Mouse (Mus musculus) bone marrow, adult 2 months (tissue): Measurements from ENCODE around the gene Pak2.

ENCODE experiments used
- CTCF ChIP-seq: fragments of 200-500 bp; IDR thresholded peaks from 2 replicates; pipeline ENCODE4 v1.5.1; 2011; ENCODE audit warnings: low read length, control low read depth; ENCODE audit not compliant: control insufficient read depth, insufficient read depth
- POLR2A ChIP-seq: fragments of 200-500 bp; IDR thresholded peaks from 2 replicates; pipeline ENCODE4 v1.6.1; 2011; ENCODE audit warnings: low read depth, mild to moderate bottlenecking, control low read depth, low read length, borderline replicate concordance; ENCODE audit not compliant: control insufficient read depth

DNA sequence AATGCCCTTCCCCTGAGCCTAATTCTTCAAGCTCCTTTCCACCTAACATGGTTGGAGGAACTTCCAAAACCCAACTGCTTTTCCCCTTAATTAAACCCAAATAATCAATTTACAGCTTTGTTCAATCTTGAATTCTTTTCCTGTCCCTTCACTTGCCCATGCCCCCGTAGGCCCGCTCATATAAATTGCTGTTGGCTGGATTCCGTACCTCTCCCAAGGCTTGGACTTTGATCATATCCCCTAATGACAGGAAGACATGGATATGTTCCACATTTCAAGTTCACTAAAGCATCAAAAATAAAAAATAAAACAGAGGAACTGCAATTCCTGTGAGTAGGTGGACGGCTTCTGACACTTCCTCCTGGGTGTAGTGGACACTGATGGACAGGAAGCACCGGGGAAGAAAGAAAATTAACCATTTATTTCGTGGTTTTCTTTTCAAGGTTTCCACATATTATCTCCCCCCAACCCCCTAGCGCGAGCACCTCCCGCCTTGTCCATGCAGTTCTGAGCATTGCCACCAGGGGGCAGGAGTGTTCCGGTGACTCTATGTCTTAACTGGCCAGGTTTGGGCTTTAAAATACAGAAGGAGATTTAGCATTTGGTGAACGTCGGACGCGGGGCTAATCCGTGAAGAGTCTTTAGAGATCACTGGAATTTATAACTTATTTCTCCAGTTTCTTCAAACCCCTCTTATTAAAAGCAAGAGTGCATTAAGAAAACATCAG is 36.0 kb upstream of the Pak2 start:
- TF ChIP-seq POLR2A: no peak
- peak; percentile 94 for TF ChIP-seq CTCF
